Mouse (Mus musculus) brain, embryonic 14.5 days (tissue): ENCODE results near the gene Cdk7. TPM values are rescaled to one million over a fixed set of nuclear protein-coding genes. Genes with fewer than 3 reads are reported as not detected.
A peak's percentile ranks its signal among the peaks of the same experiment; 100 is the strongest.

ENCODE experiments used
- DNase-seq: peaks from one replicate; pipeline ENCODE4 v3.0.0-alpha.2; 2011; ENCODE audit warnings: low read depth
- CTCF ChIP-seq: fragments of 200-500 bp; IDR thresholded peaks from 2 replicates; pipeline ENCODE4 v1.5.1; 2012; ENCODE audit warnings: inconsistent platforms, mild to moderate bottlenecking, moderate library complexity, borderline replicate concordance; ENCODE audit not compliant: insufficient read depth, insufficient read length; ENCODE audit errors: extremely low read depth
- POLR2A ChIP-seq: fragments of 200-500 bp; IDR thresholded peaks from 2 replicates; pipeline ENCODE4 v1.6.1; 2012; ENCODE audit warnings: mild to moderate bottlenecking, inconsistent platforms, borderline replicate concordance; ENCODE audit not compliant: poor library complexity, insufficient read depth, insufficient read length, severe bottlenecking; ENCODE audit errors: extremely low read depth
- polyA plus RNA-seq: library from polyadenylated mRNA; depleted of rRNA; stranded (reverse); fragments of >200 nt; gene quantifications from 2 replicates; pipeline ENCODE4 v1.2.3, GENCODE M21; 2012; rRNA removed

Gene Cdk7
- polyA plus RNA-seq, 1 experiment, result 24.3 TPM

DNA sequence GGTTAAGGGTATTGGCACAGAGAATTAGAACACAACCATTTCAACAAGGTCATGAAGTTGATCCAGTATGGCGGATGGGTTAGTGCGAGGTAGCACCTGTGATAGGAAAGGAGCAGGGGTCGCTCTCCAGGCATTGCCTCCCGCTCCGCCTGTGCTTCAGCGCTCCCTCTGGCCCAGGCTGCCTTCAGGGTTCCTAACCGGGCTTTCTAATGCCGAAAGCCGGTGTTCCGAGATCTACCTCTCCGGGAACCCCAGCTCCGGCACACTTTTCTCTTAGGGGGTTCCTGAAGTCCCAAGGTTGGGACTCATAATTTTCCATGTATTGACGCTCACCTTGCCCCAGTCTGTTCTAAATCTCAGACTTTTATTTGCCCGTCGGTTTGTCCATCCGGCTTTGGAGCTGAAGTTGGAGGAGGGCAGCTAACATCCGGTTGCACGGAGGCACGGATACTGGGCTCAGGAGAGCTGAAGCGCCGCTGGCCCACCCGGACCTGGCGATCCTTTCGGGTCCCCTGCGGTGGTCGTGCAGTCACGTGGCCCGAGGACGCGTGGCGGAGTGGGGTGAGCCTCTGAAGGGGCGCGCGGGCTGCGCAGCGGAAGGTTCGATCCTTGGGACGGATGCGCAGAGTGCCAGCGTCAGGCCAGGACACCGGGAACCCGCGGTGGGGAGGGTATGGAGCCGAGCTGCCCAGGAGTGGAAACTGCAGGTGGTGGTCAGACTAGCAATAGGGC is 61.3 kb downstream of the Cdk7 start, which contains the start of gene Ccdc125:
TSS of gene Ccdc125 (plus strand) at position 427 of the 732 bp plus-strand sequence.
- peak; percentile 39 for DNase-seq
- TF ChIP-seq POLR2A, result no peak
- TF ChIP-seq CTCF, result no peak

DNA sequence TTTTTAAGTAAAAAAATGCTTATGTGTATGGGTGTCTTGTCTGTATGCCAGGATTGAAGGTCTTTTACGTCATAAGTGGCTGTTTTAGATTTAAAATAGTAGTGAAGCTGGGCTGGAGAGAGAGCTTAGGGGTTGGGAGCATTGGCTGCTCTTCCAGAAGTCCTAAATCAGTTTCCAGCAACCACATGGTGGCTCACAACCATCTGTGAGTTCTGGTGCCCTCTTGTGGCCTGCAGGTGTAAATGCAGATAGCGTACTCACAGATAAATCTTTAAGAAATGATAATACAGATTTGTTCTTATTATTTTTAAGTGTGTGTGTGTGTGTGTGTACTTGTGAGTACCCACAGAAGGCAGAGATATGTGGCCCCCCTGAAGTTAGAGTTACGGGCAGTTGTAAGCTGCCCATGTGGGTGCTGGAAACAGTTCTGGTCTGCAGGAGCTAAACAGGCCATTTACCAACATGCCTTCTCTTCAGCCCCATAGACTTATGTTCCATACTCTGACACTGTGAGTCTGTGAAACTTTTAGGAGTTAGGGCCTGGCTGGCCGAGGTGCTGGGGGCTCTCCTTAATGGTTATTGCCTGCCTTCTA is 70.8 kb downstream of the Cdk7 start:
- DNase-seq, result peak; percentile 86
- peak; percentile 83 for TF ChIP-seq CTCF
- no peak for TF ChIP-seq POLR2A

DNA sequence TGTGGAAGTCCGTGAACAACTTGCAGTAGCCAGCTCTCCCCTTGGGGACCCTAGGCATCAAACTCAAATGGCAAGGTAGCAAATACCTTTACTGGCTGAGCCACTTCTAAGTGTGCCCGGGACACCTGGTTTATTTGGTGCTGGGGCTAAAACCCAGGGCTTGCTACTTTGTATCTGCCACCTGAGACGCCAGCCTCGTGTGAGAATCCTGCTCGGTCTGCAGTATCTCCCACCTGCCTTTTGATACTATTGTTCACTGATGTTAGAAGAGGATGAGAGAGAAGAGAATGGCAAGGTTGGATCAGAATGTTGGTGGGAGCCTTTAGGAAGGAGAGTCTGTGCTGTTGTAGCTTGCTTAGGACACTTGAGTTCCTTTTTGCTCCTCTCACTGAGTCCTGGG is 72.6 kb downstream of the Cdk7 start:
- TF ChIP-seq CTCF, result no peak
- no peak for TF ChIP-seq POLR2A

More for the DNA sequence above, 72.6 kb downstream of the Cdk7 start:
- DNase-seq, result no peak

Other genes with a start within 250 kb of the Cdk7 start
- 61.3 and 80.8 TPM in 2 replicates for gene Gtf2h2, start 238.4 kb downstream of the Cdk7 start, polyA plus RNA-seq
- gene Ocln, start 178.2 kb downstream of the Cdk7 start, polyA plus RNA-seq, result 2.3 and 4.1 TPM in 2 replicates
- 1.7 and 2.3 TPM in 2 replicates for gene Marveld2, start 114.0 kb downstream of the Cdk7 start, polyA plus RNA-seq
- 211 and 231 TPM in 2 replicates for gene Ak6, start 80.0 kb downstream of the Cdk7 start, polyA plus RNA-seq
- gene Rad17, start 79.9 kb downstream of the Cdk7 start, polyA plus RNA-seq, result 15.7 and 16.7 TPM in 2 replicates
- gene Taf9, start 79.4 kb downstream of the Cdk7 start, polyA plus RNA-seq, result 22.4 and 26.8 TPM in 2 replicates
- gene Ccdc125, start 61.2 kb downstream of the Cdk7 start, polyA plus RNA-seq, result 0.81 and 1.4 TPM in 2 replicates
- 57.5 and 64.0 TPM in 2 replicates for gene Mrps36, start 13.7 kb upstream of the Cdk7 start, polyA plus RNA-seq
- 8.3 and 12.5 TPM in 2 replicates for gene Cenph, start 45.0 kb upstream of the Cdk7 start, polyA plus RNA-seq
- gene Ccnb1, start 55.6 kb upstream of the Cdk7 start, polyA plus RNA-seq, result 48.4 and 102 TPM in 2 replicates
- 36.7 and 39.1 TPM in 2 replicates for gene Slc30a5, start 102.5 kb upstream of the Cdk7 start, polyA plus RNA-seq